Mouse (Mus musculus) CD4-positive, CD25-positive, alpha-beta regulatory T cell, adult 4 months (primary cell): Measurements from ENCODE around the gene Dvl1. TPM values are rescaled to one million over a fixed set of nuclear protein-coding genes. Genes with fewer than 3 reads are reported as not detected.

ENCODE experiments used
- ATAC-seq: one replicate; pipeline ENCODE4 v1.8.0; 2017
- polyA plus RNA-seq, 2 experiments: library from polyadenylated mRNA; unstranded; fragments of 100-300 nt; shearing (Covaris generic); gene quantifications; one replicate each; pipeline ENCODE4 v1.2.1; 2017

Dvl1 gene
- polyA plus RNA-seq, 2 experiments from 2014 or later = 2.2 to 4.7 TPM

DNA sequence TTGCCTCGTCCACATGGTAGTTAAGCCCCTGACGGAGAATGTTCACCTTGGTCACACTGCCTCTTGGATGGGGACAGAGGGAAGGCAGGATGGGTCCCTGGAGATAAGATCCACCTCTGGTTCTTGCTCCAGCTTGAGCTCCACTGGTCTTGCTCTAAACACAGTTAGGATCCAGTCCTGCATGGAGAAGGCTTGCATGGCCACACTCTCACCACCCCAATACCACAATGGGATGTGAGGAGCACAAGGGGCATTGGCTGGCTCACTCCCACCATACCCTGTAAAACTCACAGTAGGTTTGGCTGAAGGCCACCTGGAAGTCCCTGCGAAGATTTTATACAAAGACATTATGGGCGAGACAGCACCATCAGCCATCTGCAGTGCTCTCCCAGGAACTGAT lies 61.5 kb downstream of the Dvl1 start:
- ATAC-seq = no peak

Other genes starting within 250 kb of the Dvl1 start
- gene Slc35e2, start 246.0 kb upstream of the Dvl1 start, polyA plus RNA-seq = 1 to 10 TPM; 9.1 to 9.7 TPM
- gene Cdk11b, start 222.5 kb upstream of the Dvl1 start, polyA plus RNA-seq = 100 to 1,000 TPM; 121 to 144 TPM
- not detected for gene Gm10563, start 202.0 kb upstream of the Dvl1 start, polyA plus RNA-seq
- not detected for gene Mmp23, start 194.0 kb upstream of the Dvl1 start, polyA plus RNA-seq
- 1 to 10 TPM; 4.8 to 5.1 TPM for gene Mib2, start 178.2 kb upstream of the Dvl1 start, polyA plus RNA-seq
- 1 to 10 TPM in 1 of 2 experiments, under 1 TPM in 1; 0.59 to 1.4 TPM for gene Fndc10, start 153.1 kb upstream of the Dvl1 start, polyA plus RNA-seq
- gene Ssu72, start 142.6 kb upstream of the Dvl1 start, polyA plus RNA-seq = 100 to 1,000 TPM; 153 to 164 TPM
- gene Tmem240, start 112.6 kb upstream of the Dvl1 start, polyA plus RNA-seq = under 1 TPM in 1 of 2 experiments, not detected in 1; 0.24 TPM
- gene Atad3a, start 86.3 kb upstream of the Dvl1 start, polyA plus RNA-seq = 10 to 100 TPM; 22.9 to 32.9 TPM
- gene Vwa1, start 72.7 kb upstream of the Dvl1 start, polyA plus RNA-seq = under 1 TPM in 1 of 2 experiments, not detected in 1; 0.23 TPM
- not detected for gene Tmem88b, start 61.5 kb upstream of the Dvl1 start, polyA plus RNA-seq
- not detected for gene Ankrd65, start 57.0 kb upstream of the Dvl1 start, polyA plus RNA-seq
- 100 to 1,000 TPM; 117 to 130 TPM for gene Mrpl20, start 44.5 kb upstream of the Dvl1 start, polyA plus RNA-seq
- 100 to 1,000 TPM in 1 of 2 experiments, 10 to 100 TPM in 1; 99.1 to 124 TPM for gene Ccnl2, start 34.9 kb upstream of the Dvl1 start, polyA plus RNA-seq
- gene Aurkaip1, start 16.1 kb upstream of the Dvl1 start, polyA plus RNA-seq = 100 to 1,000 TPM; 167 to 217 TPM
- 1 to 10 TPM; 2.1 to 2.3 TPM for gene Mxra8, start 7.7 kb upstream of the Dvl1 start, polyA plus RNA-seq
- gene Tas1r3, start 16.0 kb downstream of the Dvl1 start, polyA plus RNA-seq = under 1 TPM; 0.62 to 0.66 TPM
- 10 to 100 TPM; 17.0 to 20.1 TPM for gene Cptp, start 22.0 kb downstream of the Dvl1 start, polyA plus RNA-seq
- gene Ints11, start 22.1 kb downstream of the Dvl1 start, polyA plus RNA-seq = 100 to 1,000 TPM in 1 of 2 experiments, 10 to 100 TPM in 1; 93.4 to 109 TPM
- gene Pusl1, start 44.4 kb downstream of the Dvl1 start, polyA plus RNA-seq = 10 to 100 TPM; 22.1 to 27.6 TPM
- gene Acap3, start 44.4 kb downstream of the Dvl1 start, polyA plus RNA-seq = 1 to 10 TPM; 3.2 to 4.1 TPM
- gene Ube2j2, start 96.4 kb downstream of the Dvl1 start, polyA plus RNA-seq = 10 to 100 TPM; 21.6 to 29.7 TPM
- 1 to 10 TPM; 7.6 TPM for gene C1qtnf12, start 114.9 kb downstream of the Dvl1 start, polyA plus RNA-seq
- gene B3galt6, start 145.2 kb downstream of the Dvl1 start, polyA plus RNA-seq = 1 to 10 TPM in 1 of 2 experiments, under 1 TPM in 1; 0.92 to 1.3 TPM
- 100 to 1,000 TPM; 528 to 589 TPM for gene Sdf4, start 145.5 kb downstream of the Dvl1 start, polyA plus RNA-seq
- gene Tnfrsf4, start 166.4 kb downstream of the Dvl1 start, polyA plus RNA-seq = 1,000 to 10,000 TPM; 1,065 to 1,393 TPM
- gene Tnfrsf18, start 178.8 kb downstream of the Dvl1 start, polyA plus RNA-seq = 100 to 1,000 TPM; 745 to 823 TPM
- gene Ttll10, start 212.0 kb downstream of the Dvl1 start, polyA plus RNA-seq = under 1 TPM; 0.35 to 0.81 TPM